Mouse (Mus musculus) hindbrain, embryonic 16.5 days (tissue): ENCODE results near the gene Prkag2. TPM values are rescaled to one million over a fixed set of nuclear protein-coding genes. Genes with fewer than 3 reads are reported as not detected.

Experiments
- ATAC-seq: fragments of 200-750 bp; cut with Nextera tagmentation; 2 replicates; pipeline ENCODE4 v1.8.0; 2017; ENCODE audit warnings: moderate TSS enrichment, moderate library complexity
- H3K27ac ChIP-seq: fragments of 300-500 bp; sonication (generic); 2 replicates; pipeline ENCODE4 v1.5.1; 2014; ENCODE audit warnings: low read depth, mild to moderate bottlenecking, control low read depth, low read length, moderate library complexity
- H3K27me3 ChIP-seq: fragments of 300-500 bp; sonication (generic); replicated peaks from 2 replicates; pipeline ENCODE4 v1.6.1; 2014; ENCODE audit warnings: low read length; ENCODE audit not compliant: control insufficient read depth, insufficient read depth
- H3K36me3 ChIP-seq: fragments of 300-500 bp; sonication (generic); 2 replicates; pipeline ENCODE4 v1.6.1; 2014; ENCODE audit warnings: mild to moderate bottlenecking, low read length, moderate library complexity, mixed read lengths; ENCODE audit not compliant: control insufficient read depth, insufficient read depth
- H3K4me1 ChIP-seq: fragments of 300-500 bp; sonication (generic); 2 replicates; pipeline ENCODE4 v1.6.1; 2014; ENCODE audit warnings: low read depth, low read length; ENCODE audit not compliant: control insufficient read depth, insufficient read depth
- H3K4me2 ChIP-seq: fragments of 300-500 bp; sonication (generic); 2 replicates; pipeline ENCODE4 v1.6.1; 2014; ENCODE audit warnings: mild to moderate bottlenecking, low read length, control low read depth, moderate library complexity
- H3K4me3 ChIP-seq: fragments of 300-500 bp; sonication (generic); 2 replicates; pipeline ENCODE4 v1.5.1; 2014; ENCODE audit warnings: mild to moderate bottlenecking, low read length, control low read depth, moderate library complexity
- H3K9ac ChIP-seq: fragments of 300-500 bp; sonication (generic); 2 replicates; pipeline ENCODE4 v1.6.1; 2014; ENCODE audit warnings: low read depth, mild to moderate bottlenecking, control low read depth, low read length, moderate library complexity
- H3K9me3 ChIP-seq: fragments of 300-500 bp; sonication (generic); 2 replicates; pipeline ENCODE4 v1.6.1; 2014; ENCODE audit warnings: mild to moderate bottlenecking, low read length, moderate library complexity; ENCODE audit not compliant: control insufficient read depth
- WGBS: fragments of 180-500 bp; shearing (Covaris S2); extraction: QIAGEN DNeasy Blood & Tissue Kit; methylation state at CpG from one replicate; pipeline ENCODE4 v1.1.7; 2014; 5-methylcytosine and 5-hydroxymethylcytosine counted together
- polyA plus RNA-seq: library from polyadenylated mRNA; unstranded; fragments of >200 nt; fragmentation: Nextera tagmentation; extraction: Ambion mirVana; gene quantifications from 2 replicates; pipeline ENCODE4 v1.2.1, GENCODE M21; 2015

Prkag2 gene
- polyA plus RNA-seq, 1 experiment from 2014 or later = 111 TPM

DNA sequence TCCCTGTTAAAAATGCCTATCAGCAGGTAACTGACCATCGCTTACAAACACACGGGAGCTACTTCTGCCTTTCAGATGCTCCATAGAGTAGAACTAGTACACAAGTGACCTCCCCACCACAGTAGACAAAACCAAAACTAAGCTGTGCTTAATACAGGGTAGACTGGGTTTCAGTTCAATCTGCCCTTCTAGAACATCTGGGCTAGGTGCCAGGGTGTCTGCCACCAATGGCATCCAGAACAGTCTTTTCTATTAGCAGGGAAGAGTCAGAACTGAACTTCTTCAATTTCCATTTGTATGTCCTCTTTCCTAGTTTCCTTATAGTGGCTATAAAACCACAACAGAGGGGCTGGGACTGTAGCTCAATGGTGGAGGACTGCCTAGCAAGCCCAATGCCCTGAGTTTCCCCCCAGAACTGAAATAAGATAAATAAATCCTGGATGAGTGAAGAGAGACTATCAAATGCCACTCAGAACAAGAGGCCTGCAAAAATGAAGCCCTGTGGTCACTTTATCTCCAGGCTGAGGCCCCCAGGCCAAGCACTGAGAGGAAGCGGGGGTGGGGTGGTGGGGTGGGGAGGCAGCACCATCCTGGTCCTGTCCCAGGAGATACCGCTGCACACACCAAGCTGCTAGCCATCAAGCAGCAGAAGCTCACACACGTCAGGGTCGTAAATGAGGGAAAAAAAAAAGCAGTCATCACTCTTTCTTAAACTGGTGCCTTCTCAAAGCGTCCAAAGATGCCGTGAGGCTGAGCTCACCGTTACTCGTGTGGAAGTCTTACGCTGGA is 222.4 kb downstream of the Prkag2 start:
- peaks cover 19% of the 10 kb centered on the region for H3K36me3 ChIP-seq
- 86% methylated on average over 11 of the region's 11 CpGs for WGBS
- H3K4me1 ChIP-seq = no peaks in the 10 kb centered on the region
- H3K9ac ChIP-seq = no peak overlapping the region
- no peaks in the 10 kb centered on the region for H3K9me3 ChIP-seq
- H3K27ac ChIP-seq = no peak overlapping the region
- no peak overlapping the region for H3K4me2 ChIP-seq
- ATAC-seq = no peak
- H3K4me3 ChIP-seq = no peak overlapping the region
- no peaks in the 10 kb centered on the region for H3K27me3 ChIP-seq

DNA sequence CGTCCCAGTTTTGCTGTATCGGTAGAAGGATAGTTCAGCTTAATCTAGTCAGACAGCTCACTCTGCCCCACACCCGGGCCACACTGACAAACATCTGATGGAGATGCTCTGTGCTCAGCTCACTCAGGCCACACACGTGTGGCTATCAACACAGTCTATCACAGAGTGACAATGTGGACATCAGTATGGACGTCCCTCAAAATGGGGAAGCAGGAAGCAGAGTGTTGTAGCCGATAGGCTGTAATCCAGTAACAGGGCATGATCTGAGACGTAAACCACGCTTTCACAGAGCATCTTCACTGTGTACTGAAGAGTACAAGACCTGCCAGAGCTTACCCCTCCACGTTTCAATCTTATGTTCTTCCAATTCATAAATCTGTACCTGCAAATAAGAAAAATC is 223.8 kb downstream of the Prkag2 start:
- Histone ChIP-seq H3K4me2 (no peak overlapping the region), H3K9ac (no peak overlapping the region), H3K4me1 (no peaks in the 10 kb centered on the region), H3K9me3 (no peaks in the 10 kb centered on the region), H3K27ac (no peak overlapping the region), H3K36me3 (peaks cover 18% of the 10 kb centered on the region), H3K4me3 (no peak overlapping the region), H3K27me3 (no peaks in the 10 kb centered on the region)
- no peak for ATAC-seq
- WGBS = 91% methylated on average over 9 of the region's 9 CpGs

DNA sequence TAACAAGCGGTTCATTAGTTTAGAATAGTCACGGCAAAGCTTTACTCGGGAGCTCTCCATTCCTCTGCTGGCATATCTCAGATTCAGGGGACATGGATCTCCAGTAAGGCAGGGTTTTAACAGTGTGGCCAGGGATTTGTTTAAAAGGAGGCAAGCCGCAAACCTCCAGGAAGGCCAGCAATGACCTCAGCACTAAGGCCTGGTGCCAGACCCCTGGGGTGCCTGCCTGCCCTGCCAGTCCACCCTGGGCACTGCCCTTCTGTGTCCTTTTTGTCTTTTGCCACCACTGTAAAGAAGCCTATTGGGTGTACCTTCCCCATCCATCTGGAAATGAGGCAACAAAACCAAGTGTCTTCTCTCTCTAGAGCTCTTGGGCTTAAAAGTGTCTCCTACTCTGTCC is 226.3 kb downstream of the Prkag2 start:
- Histone ChIP-seq H3K4me1 (no peaks in the 10 kb centered on the region), H3K27ac (no peak overlapping the region), H3K36me3 (peaks cover 20% of the 10 kb centered on the region), H3K4me3 (no peak overlapping the region), H3K9ac (no peak overlapping the region), H3K9me3 (no peaks in the 10 kb centered on the region), H3K4me2 (no peak overlapping the region), H3K27me3 (no peaks in the 10 kb centered on the region)
- ATAC-seq = peak; percentile 28; the same call in 1 of the 2 replicates
- WGBS = 78% methylated on average over 4 of the region's 4 CpGs

- Histone ChIP-seq H3K27me3 (no peaks in the 10 kb centered on the region), H3K4me1 (no peaks in the 10 kb centered on the region), H3K27ac (no peak overlapping the region), H3K4me2 (no peak overlapping the region), H3K9ac (no peak overlapping the region), H3K4me3 (no peak overlapping the region), H3K36me3 (peaks cover 24% of the 10 kb centered on the region), H3K9me3 (no peaks in the 10 kb centered on the region)
- WGBS = 80% methylated on average over 6 of the region's 6 CpGs
- ATAC-seq = no peak
Observed at GRCm38 (mm10) chr5:24873221-24873620, 227.2 kb downstream of the Prkag2 start.

- peaks cover 33% of the 10 kb centered on the region for H3K36me3 ChIP-seq
Observed at GRCm38 (mm10) chr5:24871276-24871675, 229.2 kb downstream of the Prkag2 start.

DNA sequence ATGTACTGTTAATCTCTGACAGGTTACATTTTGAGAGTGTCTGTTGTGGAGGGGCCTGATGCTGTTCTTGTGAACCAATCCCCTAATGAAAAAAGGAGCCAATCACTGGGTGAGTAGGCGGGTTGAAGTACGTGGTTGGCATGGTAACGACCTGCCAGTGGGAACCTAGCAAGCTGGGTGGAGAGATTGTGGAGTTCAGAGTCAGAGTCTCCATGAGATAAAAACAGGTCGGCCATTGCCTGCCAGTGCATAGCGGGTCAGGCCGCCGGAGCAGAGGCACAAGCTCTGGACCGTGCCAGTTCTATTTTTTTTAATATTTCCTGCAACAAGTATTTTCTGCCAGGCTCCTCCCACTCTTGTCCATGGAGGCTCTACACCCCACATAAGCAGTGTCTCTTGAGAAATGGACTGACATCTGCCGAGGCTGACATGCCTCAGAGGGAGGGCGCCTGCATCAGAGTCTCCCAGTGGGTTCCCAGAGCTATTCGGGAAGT is 230.6 kb downstream of the Prkag2 start:
- Histone ChIP-seq H3K4me1 (no peaks in the 10 kb centered on the region), H3K27ac (no peak overlapping the region), H3K9ac (no peak overlapping the region), H3K4me2 (no peak overlapping the region), H3K9me3 (peaks cover 3% of the 10 kb centered on the region; the same call in 1 of the 2 replicates), H3K36me3 (peaks cover 30% of the 10 kb centered on the region), H3K27me3 (no peaks in the 10 kb centered on the region), H3K4me3 (no peak overlapping the region)
- ATAC-seq = peak; percentile 57
- 62% methylated on average over 11 of the region's 11 CpGs for WGBS

More at GRCm38 (mm10) chr5:24871276-24871675, 229.2 kb downstream of the Prkag2 start:
- Histone ChIP-seq H3K27ac (no peak overlapping the region), H3K9me3 (peaks cover 3% of the 10 kb centered on the region; the same call in 1 of the 2 replicates), H3K4me1 (no peaks in the 10 kb centered on the region), H3K4me3 (no peak overlapping the region), H3K9ac (no peak overlapping the region), H3K27me3 (no peaks in the 10 kb centered on the region), H3K4me2 (no peak overlapping the region)
- 91% methylated on average over 12 of the region's 12 CpGs for WGBS
- ATAC-seq = no peak

DNA sequence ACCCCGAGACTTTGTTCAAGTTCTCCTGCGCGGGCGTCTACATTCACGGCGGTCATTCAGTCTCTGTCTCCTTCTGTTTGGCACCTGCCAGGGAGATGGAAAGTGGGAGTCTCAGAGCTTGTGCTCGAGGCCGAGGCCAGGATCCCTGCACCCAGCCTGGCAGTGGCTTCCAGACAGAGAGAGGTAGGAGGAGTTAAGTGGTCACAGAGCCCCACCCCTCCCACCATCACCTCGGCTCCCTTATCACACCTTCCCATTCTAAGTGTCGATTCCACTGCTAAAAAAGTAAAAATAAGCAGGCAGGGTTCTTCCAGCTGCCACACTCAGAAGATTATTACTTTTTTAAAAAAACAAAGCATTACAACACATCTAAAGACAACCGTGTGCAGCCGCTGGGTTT is 236.6 kb downstream of the Prkag2 start:
- Histone ChIP-seq H3K27ac (no peak overlapping the region), H3K4me3 (no peak overlapping the region), H3K4me2 (no peak overlapping the region), H3K27me3 (no peaks in the 10 kb centered on the region), H3K9ac (no peak overlapping the region), H3K4me1 (no peaks in the 10 kb centered on the region; the same call in 1 of the 2 replicates), H3K9me3 (peaks cover 3% of the 10 kb centered on the region; the same call in 1 of the 2 replicates), H3K36me3 (peaks cover 20% of the 10 kb centered on the region)
- ATAC-seq = no peak
- WGBS = 81% methylated on average over 12 of the region's 12 CpGs

GRCm38 (mm10) chr5:24861449-24861930 is 239.0 kb downstream of the Prkag2 start:
- Histone ChIP-seq H3K4me2 (no peak overlapping the region), H3K4me1 (no peaks in the 10 kb centered on the region; the same call in 1 of the 2 replicates), H3K27me3 (no peaks in the 10 kb centered on the region), H3K9ac (no peak overlapping the region), H3K27ac (no peak overlapping the region; the same call in 1 of the 2 replicates), H3K36me3 (peaks cover 5% of the 10 kb centered on the region), H3K9me3 (peaks cover 1% of the 10 kb centered on the region; the same call in 1 of the 2 replicates), H3K4me3 (no peak overlapping the region)
- ATAC-seq = no peak
- 82% methylated on average over 9 of the region's 9 CpGs for WGBS

DNA sequence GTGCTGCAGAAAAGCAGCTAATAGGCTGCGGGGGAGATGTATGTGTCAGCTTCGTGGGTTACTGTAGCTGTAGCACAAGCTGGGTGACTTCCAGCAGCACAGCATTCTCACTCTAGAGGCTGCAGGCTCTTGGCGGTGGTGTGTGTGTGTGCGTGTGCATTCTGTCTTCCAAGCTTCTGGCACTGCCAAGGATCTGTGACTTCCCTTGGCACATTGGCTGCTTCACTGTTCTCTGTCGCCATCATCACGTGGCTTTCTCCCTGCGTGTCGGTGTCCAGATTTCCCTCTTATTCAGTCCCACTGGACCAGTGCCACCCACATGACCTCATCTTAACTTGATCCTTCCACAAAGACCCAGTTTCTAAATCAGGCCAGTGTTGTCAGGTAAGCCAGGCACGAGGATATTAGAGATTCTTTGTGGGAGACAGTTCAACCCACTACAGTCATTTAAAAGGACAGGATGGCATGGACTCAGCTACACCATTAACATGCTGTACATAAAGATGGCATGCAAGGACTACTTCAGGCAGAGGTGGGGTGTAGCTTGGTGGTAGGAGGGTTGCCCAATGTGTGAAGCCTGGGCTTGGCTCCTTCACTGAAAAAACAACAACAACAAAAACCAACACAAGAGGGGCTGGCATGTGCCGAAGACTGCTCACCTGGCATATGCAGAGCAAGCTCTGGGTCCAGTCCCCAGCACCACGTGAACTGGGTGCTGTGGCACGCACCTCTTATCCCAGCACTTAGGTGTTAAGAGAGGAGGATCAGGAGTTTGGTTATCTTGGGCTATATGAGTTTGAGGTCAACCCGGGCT is 239.6 kb downstream of the Prkag2 start:
- no peaks in the 10 kb centered on the region for H3K9me3 ChIP-seq
- no peaks in the 10 kb centered on the region; the same call in 1 of the 2 replicates for H3K4me1 ChIP-seq
- H3K4me2 ChIP-seq = no peak overlapping the region
- ATAC-seq = peak; percentile 90
- whole genome bisulfite sequencing = 67% methylated on average over 13 of the region's 13 CpGs
- H3K27ac ChIP-seq = peak overlapping the region; percentile 59
- no peak overlapping the region for H3K9ac ChIP-seq
- no peaks in the 10 kb centered on the region for H3K27me3 ChIP-seq
- H3K4me3 ChIP-seq = no peak overlapping the region
- 0 out of 2 replicates have a peak, but pooled peaks cover 2% of the 10 kb centered on the region for H3K36me3 ChIP-seq
